Mouse (Mus musculus): ENCODE measurements around the gene Pdgfa. TPM values are rescaled to one million over a fixed set of nuclear protein-coding genes. Genes with fewer than 3 reads are reported as not detected.

Gene Pdgfa
- polyA plus RNA-seq, 1 experiment from 2014 or later, result 61.2 TPM

- H3K27ac ChIP-seq (ENCODE audit: low read length), result peak overlapping the region; percentile 15; the same call in 1 of the 2 replicates
- no peak overlapping the region for H3K4me3 ChIP-seq (ENCODE audit: low read depth, low read length)
- no peak overlapping the region for H3K4me2 ChIP-seq (replicated peaks; ENCODE audit: low read depth, low read length)
- no peaks in the 10 kb centered on the region for H3K9me3 ChIP-seq (ENCODE audit: control insufficient read depth, low read depth, low read length)
- peaks cover 6% of the 10 kb centered on the region; the same call in 1 of the 2 replicates for H3K36me3 ChIP-seq (ENCODE audit: control insufficient read depth, insufficient read depth, low read length)
- peaks cover 8% of the 10 kb centered on the region; the same call in 1 of the 2 replicates for H3K4me1 ChIP-seq (ENCODE audit: control insufficient read depth, insufficient read depth, low read length)
- no peaks in the 10 kb centered on the region for H3K27me3 ChIP-seq (ENCODE audit: control insufficient read depth, insufficient read depth, low read length)
- no peak for ATAC-seq (ENCODE audit: insufficient number of reproducible peaks, insufficient read depth, low FRiP score, low read depth)
- WGBS, result 52% methylated on average over 12 of the region's 12 CpGs
- H3K9ac ChIP-seq (replicated peaks; ENCODE audit: low read depth, low read length), result no peak overlapping the region
Observed at GRCm38 (mm10) chr5:139024351-139025105, 27.4 kb upstream of the Pdgfa start.

- Histone ChIP-seq H3K4me1 (ENCODE audit: control insufficient read depth, insufficient read depth, low read length) (0 out of 2 replicates have a peak, but pooled peaks cover 3% of the 10 kb centered on the region), H3K4me3 (ENCODE audit: low read depth, low read length) (no peak overlapping the region), H3K27me3 (ENCODE audit: control insufficient read depth, insufficient read depth, low read length) (no peaks in the 10 kb centered on the region), H3K4me2 (replicated peaks; ENCODE audit: low read depth, low read length) (no peak overlapping the region), H3K9ac (replicated peaks; ENCODE audit: low read depth, low read length) (no peak overlapping the region), H3K9me3 (ENCODE audit: control insufficient read depth, low read depth, low read length) (no peaks in the 10 kb centered on the region), H3K36me3 (ENCODE audit: control insufficient read depth, insufficient read depth, low read length) (peaks cover 7% of the 10 kb centered on the region; the same call in 1 of the 2 replicates), H3K27ac (ENCODE audit: low read length) (no peak overlapping the region)
- no peak for ATAC-seq (ENCODE audit: insufficient number of reproducible peaks, insufficient read depth, low FRiP score, low read depth)
- WGBS, result 54% methylated on average over 6 of the region's 6 CpGs
Observed at GRCm38 (mm10) chr5:139020595-139020994, 23.4 kb upstream of the Pdgfa start.

- Histone ChIP-seq H3K9me3 (ENCODE audit: control insufficient read depth, low read depth, low read length) (no peaks in the 10 kb centered on the region), H3K4me2 (replicated peaks; ENCODE audit: low read depth, low read length) (no peak overlapping the region), H3K9ac (replicated peaks; ENCODE audit: low read depth, low read length) (no peak overlapping the region), H3K27me3 (ENCODE audit: control insufficient read depth, insufficient read depth, low read length) (no peaks in the 10 kb centered on the region), H3K36me3 (ENCODE audit: control insufficient read depth, insufficient read depth, low read length) (peaks cover 7% of the 10 kb centered on the region; the same call in 1 of the 2 replicates), H3K27ac (ENCODE audit: low read length) (no peak overlapping the region), H3K4me3 (ENCODE audit: low read depth, low read length) (no peak overlapping the region), H3K4me1 (ENCODE audit: control insufficient read depth, insufficient read depth, low read length) (no peaks in the 10 kb centered on the region)
- ATAC-seq (ENCODE audit: insufficient number of reproducible peaks, insufficient read depth, low FRiP score, low read depth), result no peak
- 77% methylated on average over 15 of the region's 15 CpGs for WGBS
Observed at GRCm38 (mm10) chr5:139017371-139018124, 20.4 kb upstream of the Pdgfa start.

DNA sequence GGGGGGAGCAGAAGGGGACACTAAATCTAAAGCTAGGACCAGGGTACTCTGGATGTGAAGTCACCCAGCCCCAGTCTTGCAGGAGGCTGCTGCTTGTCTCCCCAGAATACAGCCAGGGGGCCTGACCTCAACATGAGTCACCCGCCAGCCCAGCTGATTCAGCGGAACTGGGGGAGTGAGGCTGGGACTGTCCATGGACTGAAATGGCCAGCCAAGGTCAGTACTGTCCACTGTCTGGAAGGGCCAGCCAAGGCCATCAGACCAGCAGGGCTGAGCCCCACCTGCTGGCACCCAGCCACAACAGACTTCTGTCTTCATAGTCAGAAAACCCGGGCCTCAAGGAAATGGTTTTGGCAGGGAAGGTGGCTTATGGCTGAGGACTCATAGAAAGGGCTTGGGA lies 17.9 kb upstream of the Pdgfa start:
- H3K36me3 ChIP-seq (ENCODE audit: control insufficient read depth, insufficient read depth, low read length), result peaks cover 7% of the 10 kb centered on the region; the same call in 1 of the 2 replicates
- no peak overlapping the region for H3K4me3 ChIP-seq (ENCODE audit: low read depth, low read length)
- ATAC-seq (ENCODE audit: insufficient number of reproducible peaks, insufficient read depth, low FRiP score, low read depth), result peak; percentile 33; the same call in 1 of the 2 replicates
- H3K4me2 ChIP-seq (replicated peaks; ENCODE audit: low read depth, low read length), result no peak overlapping the region
- WGBS, result 59% methylated on average over 3 of the region's 3 CpGs
- no peak overlapping the region for H3K9ac ChIP-seq (replicated peaks; ENCODE audit: low read depth, low read length)
- H3K27ac ChIP-seq (ENCODE audit: low read length), result no peak overlapping the region
- H3K9me3 ChIP-seq (ENCODE audit: control insufficient read depth, low read depth, low read length), result no peaks in the 10 kb centered on the region
- H3K4me1 ChIP-seq (ENCODE audit: control insufficient read depth, insufficient read depth, low read length), result no peaks in the 10 kb centered on the region
- H3K27me3 ChIP-seq (ENCODE audit: control insufficient read depth, insufficient read depth, low read length), result no peaks in the 10 kb centered on the region

- WGBS, result 54% methylated on average over 2 of the region's 2 CpGs
Observed at GRCm38 (mm10) chr5:139010649-139011048, 13.5 kb upstream of the Pdgfa start.

DNA sequence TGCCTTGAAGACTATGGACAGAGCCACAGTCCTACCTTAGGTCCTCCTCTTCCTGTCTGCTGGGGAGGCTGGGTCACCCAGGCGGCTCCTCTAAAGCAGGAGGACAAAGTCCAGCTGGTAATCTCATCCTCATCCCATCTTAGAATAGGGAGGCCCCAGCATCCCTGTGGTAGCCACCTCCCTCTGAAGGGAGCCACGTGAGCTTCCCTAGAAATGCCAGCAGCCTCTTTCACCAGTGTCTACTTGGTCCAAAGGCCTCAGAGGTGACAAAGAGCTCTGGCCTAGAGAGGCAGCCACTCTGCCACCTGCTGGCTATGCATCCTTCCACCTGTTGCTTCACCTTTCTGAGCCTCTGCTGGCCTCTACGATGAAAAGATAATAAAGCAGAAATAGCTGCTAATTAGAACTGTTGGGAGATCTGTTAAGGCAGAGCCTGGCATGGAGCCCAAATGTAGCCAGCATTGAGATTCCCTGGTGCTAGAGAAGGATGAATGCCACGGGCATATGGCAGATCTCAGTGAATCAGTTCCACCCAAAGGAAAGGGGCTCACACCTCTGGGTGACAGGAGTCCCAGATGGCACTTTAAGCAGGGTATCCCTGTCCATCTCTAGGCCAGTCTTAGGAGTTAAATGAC lies 10.1 kb upstream of the Pdgfa start:
- Histone ChIP-seq H3K27ac (ENCODE audit: low read length) (no peak overlapping the region), H3K36me3 (ENCODE audit: control insufficient read depth, insufficient read depth, low read length) (no peaks in the 10 kb centered on the region), H3K9me3 (ENCODE audit: control insufficient read depth, low read depth, low read length) (no peaks in the 10 kb centered on the region), H3K4me2 (replicated peaks; ENCODE audit: low read depth, low read length) (no peak overlapping the region), H3K27me3 (ENCODE audit: control insufficient read depth, insufficient read depth, low read length) (no peaks in the 10 kb centered on the region), H3K4me1 (ENCODE audit: control insufficient read depth, insufficient read depth, low read length) (no peaks in the 10 kb centered on the region), H3K4me3 (ENCODE audit: low read depth, low read length) (no peak overlapping the region), H3K9ac (replicated peaks; ENCODE audit: low read depth, low read length) (no peak overlapping the region)
- 53% methylated on average over 4 of the region's 4 CpGs for WGBS
- ATAC-seq (ENCODE audit: insufficient number of reproducible peaks, insufficient read depth, low FRiP score, low read depth), result no peak

More at GRCm38 (mm10) chr5:139010649-139011048, 13.5 kb upstream of the Pdgfa start:
- H3K36me3 ChIP-seq (ENCODE audit: control insufficient read depth, insufficient read depth, low read length), result no peaks in the 10 kb centered on the region
- H3K4me2 ChIP-seq (replicated peaks; ENCODE audit: low read depth, low read length), result no peak overlapping the region
- H3K9ac ChIP-seq (replicated peaks; ENCODE audit: low read depth, low read length), result no peak overlapping the region
- H3K27me3 ChIP-seq (ENCODE audit: control insufficient read depth, insufficient read depth, low read length), result no peaks in the 10 kb centered on the region
- H3K4me3 ChIP-seq (ENCODE audit: low read depth, low read length), result no peak overlapping the region
- H3K27ac ChIP-seq (ENCODE audit: low read length), result no peak overlapping the region
- no peaks in the 10 kb centered on the region for H3K9me3 ChIP-seq (ENCODE audit: control insufficient read depth, low read depth, low read length)
- H3K4me1 ChIP-seq (ENCODE audit: control insufficient read depth, insufficient read depth, low read length), result no peaks in the 10 kb centered on the region
- ATAC-seq (ENCODE audit: insufficient number of reproducible peaks, insufficient read depth, low FRiP score, low read depth), result no peak

DNA sequence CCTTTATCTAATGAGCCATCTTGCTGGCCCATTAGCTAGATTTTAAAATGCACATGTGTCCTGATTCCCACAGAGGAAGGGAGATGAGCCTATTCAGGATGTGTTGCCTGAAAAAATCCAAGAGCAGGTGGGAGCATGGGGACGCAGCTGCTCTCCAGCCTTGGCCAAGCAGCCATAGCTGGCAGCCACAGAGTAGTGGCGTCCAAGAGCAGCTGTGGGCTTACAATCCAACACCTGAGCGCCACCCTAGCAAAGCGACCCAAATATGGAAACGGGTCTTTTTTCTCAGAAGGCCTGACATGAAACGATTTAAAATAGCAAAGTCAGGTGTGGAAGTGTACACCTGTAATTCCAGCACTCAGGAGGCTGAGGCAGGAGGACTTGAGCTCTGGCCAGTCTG lies 7.4 kb upstream of the Pdgfa start:
- no peak for ATAC-seq (ENCODE audit: insufficient number of reproducible peaks, insufficient read depth, low FRiP score, low read depth)
- 79% methylated on average over 6 of the region's 6 CpGs for WGBS

DNA sequence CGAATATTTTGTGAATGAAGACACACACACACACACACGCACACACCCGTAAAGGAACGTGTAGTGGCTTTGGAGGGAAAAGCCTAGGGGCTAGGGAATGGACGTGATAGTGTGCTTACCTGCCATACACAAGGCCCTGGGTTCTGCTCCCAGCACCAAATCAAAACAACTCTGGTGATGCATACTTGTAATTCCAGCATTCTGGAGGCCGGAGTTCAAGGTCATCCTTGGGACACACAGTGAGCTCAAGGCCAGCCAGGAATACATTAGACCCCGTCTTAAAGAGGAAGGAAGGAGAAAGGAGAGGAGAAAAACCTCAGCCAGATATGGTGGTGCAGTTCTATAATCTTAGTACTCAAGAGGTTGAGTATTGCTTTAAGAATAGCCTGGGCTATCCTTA lies 2.5 kb upstream of the Pdgfa start:
- no peak for ATAC-seq (ENCODE audit: insufficient number of reproducible peaks, insufficient read depth, low FRiP score, low read depth)
- Histone ChIP-seq H3K27me3 (ENCODE audit: control insufficient read depth, insufficient read depth, low read length) (peaks cover 18% of the 10 kb centered on the region), H3K9ac (replicated peaks; ENCODE audit: low read depth, low read length) (no peak overlapping the region), H3K4me2 (replicated peaks; ENCODE audit: low read depth, low read length) (no peak overlapping the region), H3K27ac (ENCODE audit: low read length) (no peak overlapping the region), H3K9me3 (ENCODE audit: control insufficient read depth, low read depth, low read length) (no peaks in the 10 kb centered on the region), H3K4me3 (ENCODE audit: low read depth, low read length) (no peak overlapping the region), H3K36me3 (ENCODE audit: control insufficient read depth, insufficient read depth, low read length) (no peaks in the 10 kb centered on the region), H3K4me1 (ENCODE audit: control insufficient read depth, insufficient read depth, low read length) (peaks cover 31% of the 10 kb centered on the region; the same call in 1 of the 2 replicates)
- 76% methylated on average over 7 of the region's 7 CpGs for WGBS

More for the DNA sequence above, 7.4 kb upstream of the Pdgfa start:
- no peak overlapping the region for H3K27ac ChIP-seq (ENCODE audit: low read length)
- no peak overlapping the region for H3K4me3 ChIP-seq (ENCODE audit: low read depth, low read length)
- no peaks in the 10 kb centered on the region for H3K9me3 ChIP-seq (ENCODE audit: control insufficient read depth, low read depth, low read length)
- H3K4me2 ChIP-seq (replicated peaks; ENCODE audit: low read depth, low read length), result no peak overlapping the region
- no peak overlapping the region for H3K9ac ChIP-seq (replicated peaks; ENCODE audit: low read depth, low read length)
- no peaks in the 10 kb centered on the region for H3K27me3 ChIP-seq (ENCODE audit: control insufficient read depth, insufficient read depth, low read length)
- H3K36me3 ChIP-seq (ENCODE audit: control insufficient read depth, insufficient read depth, low read length), result no peaks in the 10 kb centered on the region
- no peaks in the 10 kb centered on the region for H3K4me1 ChIP-seq (ENCODE audit: control insufficient read depth, insufficient read depth, low read length)
